Mouse (Mus musculus): ENCODE data around the gene Bsnd. TPM values are rescaled to one million over a fixed set of nuclear protein-coding genes. Genes with fewer than 3 reads are reported as not detected.

Gene Bsnd
- total and polyA plus RNA-seq, 3 experiments, result 0.59 to 3.0 (median 1.8) TPM

DNA sequence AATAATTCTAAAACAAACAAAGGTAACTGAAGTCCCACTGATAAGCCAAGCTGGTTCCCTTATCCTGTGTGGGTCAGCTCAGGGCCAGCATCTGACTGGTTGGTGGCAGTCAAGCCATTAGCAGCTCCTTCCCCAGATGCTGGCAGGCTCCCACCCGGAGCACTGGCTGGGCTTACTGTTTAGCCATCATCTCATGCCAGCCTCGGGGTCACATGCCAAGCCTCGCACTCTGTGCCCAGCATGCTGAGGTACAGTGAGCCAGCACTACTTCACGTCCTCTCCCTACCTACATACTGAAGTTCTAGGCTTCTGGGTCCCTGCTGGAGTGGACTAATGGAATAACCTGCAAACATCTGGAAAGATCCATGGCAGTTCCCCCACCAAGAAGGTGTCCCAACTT lies 38.6 kb downstream of the Bsnd start:
- TF ChIP-seq RCOR1 (conservative IDR thresholded peaks at IDR 0.05; ENCODE audit: low read depth, low read length), result no peak
- TF ChIP-seq MAZ (IDR thresholded peaks at IDR 0.05; ENCODE audit: low read depth, low read length), result no peak
- no peak for TF ChIP-seq NELFE (IDR thresholded peaks at IDR 0.05; ENCODE audit: low read depth, low read length)
- no peak for TF ChIP-seq MAFK (IDR thresholded peaks at IDR 0.05; ENCODE audit: insufficient replicate concordance, low read length)
- TF ChIP-seq MXI1 (IDR thresholded peaks at IDR 0.05; ENCODE audit: low read depth, low read length), result no peak
- TF ChIP-seq TBP (conservative IDR thresholded peaks at IDR 0.05; ENCODE audit: low read depth, low read length), result no peak
- no peak for TF ChIP-seq POLR2AphosphoS2 (IDR thresholded peaks at IDR 0.05; ENCODE audit: low read depth, low read length)
- TF ChIP-seq JUND (conservative IDR thresholded peaks at IDR 0.05; ENCODE audit: low read depth, low read length), result no peak
- peaks cover 80% of the 10 kb centered on the region for H3K27me3 ChIP-seq (replicated peaks)
- no peak for DNase-seq (ENCODE audit: extremely low read depth)
- no peak overlapping the region for H3K9ac ChIP-seq (ENCODE audit: insufficient read depth, low read depth)
- no peak overlapping the region for H3K4me3 ChIP-seq (replicated peaks in 1 of 3; ENCODE audit: low read depth in 2 of 3, low read length in 2 of 3, poor library complexity in 1 of 3)
- no peak overlapping the region for H3K4me2 ChIP-seq (ENCODE audit: insufficient read depth, low read depth, poor library complexity, severe bottlenecking)
- no peaks in the 10 kb centered on the region for H3K79me2 ChIP-seq (replicated peaks; ENCODE audit: control insufficient read depth, extremely low read depth, insufficient read depth, poor library complexity, severe bottlenecking)
- no peaks in the 10 kb centered on the region for H3K4me1 ChIP-seq (ENCODE audit: control insufficient read depth in 1 of 2, insufficient read depth in 2 of 2)
- no peaks in the 10 kb centered on the region for H3K36me3 ChIP-seq (replicated peaks in 1 of 2; ENCODE audit: control insufficient read depth in 1 of 2, insufficient read depth in 1 of 2, low read length in 1 of 2)
- dilution Hi-C loops (cut with MboI; ENCODE audit: extremely low pct_ligation_motif_present, extremely low pct_unique_long_range_greater_than_20kb, low sequenced_read_pairs), result no loop called here
- H3K27ac ChIP-seq (ENCODE audit: insufficient read depth, low read depth), result no peak overlapping the region
- in situ Hi-C loops (cut with MboI; ENCODE audit: low pct_ligation_motif_present, low pct_unique_long_range_greater_than_20kb, low sequenced_read_pairs), result no loop called here
- H3K9me3 ChIP-seq (replicated peaks; ENCODE audit: low read length), result peaks cover 8% of the 10 kb centered on the region

- dilution Hi-C loops (cut with MboI; ENCODE audit: extremely low pct_ligation_motif_present, extremely low pct_unique_long_range_greater_than_20kb, low sequenced_read_pairs) (no loop called here), in situ Hi-C loops (cut with MboI; ENCODE audit: low pct_ligation_motif_present, low pct_unique_long_range_greater_than_20kb, low sequenced_read_pairs) (no loop called here)
- TF ChIP-seq MAX (IDR thresholded peaks at IDR 0.05; ENCODE audit: low read length), result no peak
- TF ChIP-seq MAZ (IDR thresholded peaks at IDR 0.05; ENCODE audit: low read depth, low read length), result no peak
- TF ChIP-seq MEF2A (IDR thresholded peaks at IDR 0.05; ENCODE audit: borderline replicate concordance, low read depth, low read length), result no peak
- TF ChIP-seq JUND (conservative IDR thresholded peaks at IDR 0.05; ENCODE audit: low read depth, low read length), result no peak
- TF ChIP-seq ZNF384 (IDR thresholded peaks at IDR 0.05; ENCODE audit: low read depth, low read length), result no peak
- TF ChIP-seq JUN (IDR thresholded peaks at IDR 0.05; ENCODE audit: insufficient read depth, low read depth, low read length), result no peak
- TF ChIP-seq CHD1 (IDR thresholded peaks at IDR 0.05; ENCODE audit: low read depth, low read length), result no peak
Observed at GRCm38 (mm10) chr4:106453108-106453507, 39.0 kb downstream of the Bsnd start.

GRCm38 (mm10) chr4:106452401-106452800 lies 39.7 kb downstream of the Bsnd start:
- in situ Hi-C loops (cut with MboI; ENCODE audit: low pct_ligation_motif_present, low pct_unique_long_range_greater_than_20kb, low sequenced_read_pairs) (no loop called here), dilution Hi-C loops (cut with MboI; ENCODE audit: extremely low pct_ligation_motif_present, extremely low pct_unique_long_range_greater_than_20kb, low sequenced_read_pairs) (no loop called here)
- no peak overlapping the region for H3K4me3 ChIP-seq (replicated peaks in 1 of 3; ENCODE audit: low read depth in 2 of 3, low read length in 2 of 3, poor library complexity in 1 of 3)
- H3K4me2 ChIP-seq (ENCODE audit: insufficient read depth, low read depth, poor library complexity, severe bottlenecking), result no peak overlapping the region
- peaks cover 10% of the 10 kb centered on the region for H3K9me3 ChIP-seq (replicated peaks; ENCODE audit: low read length)
- H3K27me3 ChIP-seq (replicated peaks), result peaks cover 72% of the 10 kb centered on the region
- DNase-seq (ENCODE audit: extremely low read depth), result no peak
- no peaks in the 10 kb centered on the region for H3K36me3 ChIP-seq (replicated peaks in 1 of 2; ENCODE audit: control insufficient read depth in 1 of 2, insufficient read depth in 1 of 2, low read length in 1 of 2)
- TF ChIP-seq CHD2 (IDR thresholded peaks at IDR 0.05; ENCODE audit: low read length), result no peak
- no peak for TF ChIP-seq JUND (conservative IDR thresholded peaks at IDR 0.05; ENCODE audit: low read depth, low read length)
- TF ChIP-seq CHD1 (IDR thresholded peaks at IDR 0.05; ENCODE audit: low read depth, low read length), result no peak
- no peak for TF ChIP-seq TBP (conservative IDR thresholded peaks at IDR 0.05; ENCODE audit: low read depth, low read length)
- TF ChIP-seq RAD21 (IDR thresholded peaks at IDR 0.05; ENCODE audit: low read depth, low read length), result no peak
- TF ChIP-seq ZKSCAN1 (IDR thresholded peaks at IDR 0.05; ENCODE audit: borderline replicate concordance, low read depth, low read length), result no peak
- TF ChIP-seq RCOR1 (conservative IDR thresholded peaks at IDR 0.05; ENCODE audit: low read depth, low read length), result no peak
- no peak for TF ChIP-seq USF1 (IDR thresholded peaks at IDR 0.05; ENCODE audit: low read depth, low read length)
- no peak for TF ChIP-seq PAX5 (IDR thresholded peaks at IDR 0.05; ENCODE audit: low read length)
- TF ChIP-seq ELF1 (IDR thresholded peaks at IDR 0.05; ENCODE audit: low read depth, low read length), result no peak
- TF ChIP-seq IRF4 (IDR thresholded peaks at IDR 0.05; ENCODE audit: low read depth, low read length), result no peak
- no peak for TF ChIP-seq TCF12 (IDR thresholded peaks at IDR 0.05; ENCODE audit: low read depth, low read length)
- no peak for TF ChIP-seq HCFC1 (IDR thresholded peaks at IDR 0.05; ENCODE audit: low read depth, low read length)
- TF ChIP-seq MAZ (IDR thresholded peaks at IDR 0.05; ENCODE audit: low read depth, low read length), result no peak
- no peak for TF ChIP-seq USF2 (conservative IDR thresholded peaks at IDR 0.05; ENCODE audit: low read depth, low read length)
- TF ChIP-seq NELFE (IDR thresholded peaks at IDR 0.05; ENCODE audit: low read depth, low read length), result no peak
- TF ChIP-seq ETS1 (conservative IDR thresholded peaks at IDR 0.05; ENCODE audit: low read depth, low read length), result no peak
- no peak for TF ChIP-seq MAFK (IDR thresholded peaks at IDR 0.05; ENCODE audit: insufficient replicate concordance, low read length)
- H3K79me2 ChIP-seq (replicated peaks; ENCODE audit: control insufficient read depth, extremely low read depth, insufficient read depth, poor library complexity, severe bottlenecking), result no peaks in the 10 kb centered on the region
- no peak overlapping the region for H3K27ac ChIP-seq (ENCODE audit: insufficient read depth, low read depth)
- H3K9ac ChIP-seq (ENCODE audit: insufficient read depth, low read depth), result no peak overlapping the region
- H3K4me1 ChIP-seq (ENCODE audit: control insufficient read depth in 1 of 2, insufficient read depth in 2 of 2), result no peaks in the 10 kb centered on the region

More at GRCm38 (mm10) chr4:106453108-106453507, 39.0 kb downstream of the Bsnd start:
- Histone ChIP-seq H3K36me3 (replicated peaks in 1 of 2; ENCODE audit: control insufficient read depth in 1 of 2, insufficient read depth in 1 of 2, low read length in 1 of 2) (no peaks in the 10 kb centered on the region), H3K4me2 (ENCODE audit: insufficient read depth, low read depth, poor library complexity, severe bottlenecking) (no peak overlapping the region), H3K27ac (ENCODE audit: insufficient read depth, low read depth) (no peak overlapping the region), H3K27me3 (replicated peaks) (peaks cover 76% of the 10 kb centered on the region), H3K79me2 (replicated peaks; ENCODE audit: control insufficient read depth, extremely low read depth, insufficient read depth, poor library complexity, severe bottlenecking) (no peaks in the 10 kb centered on the region), H3K9ac (ENCODE audit: insufficient read depth, low read depth) (no peak overlapping the region), H3K4me1 (ENCODE audit: control insufficient read depth in 1 of 2, insufficient read depth in 2 of 2) (no peaks in the 10 kb centered on the region), H3K4me3 (replicated peaks in 1 of 3; ENCODE audit: low read depth in 2 of 3, low read length in 2 of 3, poor library complexity in 1 of 3) (no peak overlapping the region), H3K9me3 (replicated peaks; ENCODE audit: low read length) (peaks cover 10% of the 10 kb centered on the region)
- DNase-seq (ENCODE audit: extremely low read depth), result no peak

Data from CH12.LX (cell line).